Mouse (Mus musculus) urinary bladder, postnatal 4 days (tissue): ENCODE results near the gene Tmprss6.
A peak's percentile ranks its signal among the peaks of the same experiment; 100 is the strongest.

Experiments used
- DNase-seq, 2 experiments: peaks; one replicate each; pipeline ENCODE4 v3.0.0; 2021 to 2022; ENCODE audit warnings: low spot score in 2 of 2

Tmprss6 gene

DNA sequence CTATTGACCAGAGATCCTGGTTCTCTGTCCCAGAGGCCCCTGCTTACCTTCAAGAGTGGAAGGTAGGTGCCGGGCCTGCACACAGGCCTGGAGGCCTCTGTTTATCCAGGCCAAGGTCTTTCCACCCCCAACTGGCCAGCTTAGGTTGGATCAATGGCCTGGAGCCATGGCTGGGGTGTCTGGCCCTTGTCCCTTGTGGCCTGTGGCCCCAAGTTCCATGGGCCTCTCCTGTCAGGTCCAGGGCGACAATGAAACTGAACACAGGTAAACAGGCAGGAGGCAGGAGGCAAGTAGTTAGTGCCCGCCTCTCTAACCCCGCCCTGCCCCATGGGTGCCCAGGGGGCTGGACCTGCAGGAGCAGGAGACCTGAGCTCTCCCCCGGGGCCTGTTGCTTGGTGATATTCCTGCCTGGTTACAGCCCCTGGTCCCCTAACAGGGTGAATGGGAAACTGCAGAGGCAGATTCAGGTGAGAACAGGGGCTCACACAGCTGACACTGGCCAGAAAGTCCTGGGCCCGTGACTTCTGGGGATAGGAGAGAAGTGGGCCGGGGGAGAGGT is at the start of gene Tmprss6:
Tmprss6 (minus strand) TSS at position 256 of the 559 bp plus-strand sequence.
- no peak for DNase-seq

DNA sequence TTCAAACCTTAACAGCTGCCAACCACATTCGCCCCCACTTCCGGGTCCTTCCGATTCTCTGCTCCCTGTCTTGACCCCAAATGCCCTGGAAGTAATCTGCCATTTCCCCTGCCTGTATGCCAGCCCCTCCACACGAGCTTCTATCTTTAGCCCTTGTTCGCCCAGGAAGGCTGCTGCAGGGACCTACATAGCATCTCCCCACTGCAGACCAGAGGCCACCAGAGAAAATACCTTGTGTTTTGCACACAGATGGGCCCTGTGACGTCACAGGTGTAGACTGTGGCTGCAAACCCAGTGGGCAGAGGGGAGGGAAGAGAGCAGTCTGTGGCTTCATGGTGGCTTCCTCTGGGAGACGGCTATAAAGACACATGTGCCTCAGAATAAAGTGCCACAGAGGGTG is 49.8 kb upstream of the Tmprss6 start:
- no peak for DNase-seq

DNA sequence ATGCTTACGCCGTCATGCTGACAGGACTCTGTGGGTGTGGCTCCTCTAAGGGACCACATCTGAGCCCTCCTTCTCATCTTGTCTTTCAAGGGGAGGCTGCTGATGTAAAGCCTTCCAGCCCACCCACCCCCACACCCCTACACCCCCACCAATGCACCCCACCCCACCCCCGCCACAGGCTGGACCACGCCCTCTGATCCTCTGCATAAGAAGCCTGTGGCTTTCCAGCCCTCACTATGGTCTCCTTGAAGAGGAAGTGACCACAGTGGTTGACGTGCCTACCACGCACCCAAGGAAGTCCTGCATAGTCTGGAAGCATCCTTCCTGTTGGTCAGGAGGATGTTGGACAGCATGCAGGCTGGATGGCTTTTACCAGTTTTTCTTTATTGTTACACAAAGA is 47.3 kb upstream of the Tmprss6 start:
- DNase-seq: no peak

DNA sequence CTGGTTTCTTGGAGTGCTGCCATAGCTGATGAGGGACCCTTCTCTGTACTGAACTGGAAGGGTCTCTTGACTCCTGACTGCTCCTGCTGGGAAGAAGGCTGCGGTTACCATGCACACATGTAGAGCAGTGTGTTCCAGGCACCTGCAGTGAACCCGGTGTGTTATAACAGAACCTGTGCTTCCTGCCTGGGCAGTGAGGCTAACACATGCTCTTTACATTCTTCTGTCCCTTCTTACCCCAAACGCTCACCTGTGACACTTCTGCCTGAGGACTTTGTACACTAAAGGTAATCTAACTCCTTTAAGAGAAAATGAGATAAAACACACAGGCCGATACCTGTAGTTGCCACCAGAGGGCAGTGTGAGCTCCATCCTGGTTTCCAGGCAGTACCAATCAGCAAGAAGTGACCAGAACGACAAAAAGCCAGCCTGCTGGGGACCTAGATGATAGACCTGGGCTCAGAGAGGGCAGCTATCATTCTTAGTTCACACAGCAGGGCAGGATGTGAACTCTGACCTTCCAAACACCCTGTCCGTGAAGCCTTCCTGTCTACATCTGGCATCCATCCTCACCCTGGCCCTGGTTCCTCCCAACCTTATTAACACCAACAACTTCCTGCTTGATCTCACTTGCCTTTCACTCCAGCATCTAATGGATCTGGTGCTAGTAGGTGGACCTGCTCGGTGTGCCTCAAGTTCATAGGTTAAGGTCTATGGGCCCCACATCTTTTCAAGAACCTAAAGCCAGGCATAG is 46.1 kb upstream of the Tmprss6 start:
- DNase-seq: peak; percentile 41 to 78

DNA sequence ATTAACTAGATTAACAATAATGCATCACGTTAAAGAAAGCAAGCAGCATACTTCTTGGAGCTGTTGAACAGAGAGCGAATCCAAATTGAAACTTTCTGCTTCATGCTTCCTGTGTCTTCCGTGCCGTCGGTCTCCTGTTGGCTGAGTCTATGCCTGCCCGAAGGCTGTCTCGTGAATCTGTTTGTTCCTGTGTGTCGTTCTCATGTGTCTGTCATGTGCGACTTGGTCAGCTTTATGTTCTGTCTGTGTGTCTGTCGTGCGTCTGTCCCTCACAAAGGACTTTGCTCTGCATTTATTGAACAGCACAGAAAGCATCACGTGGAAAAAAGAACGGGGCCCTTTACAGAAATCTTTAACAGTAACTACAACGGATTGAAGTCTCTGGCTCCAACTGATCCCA is 44.6 kb upstream of the Tmprss6 start:
- no peak for DNase-seq

DNA sequence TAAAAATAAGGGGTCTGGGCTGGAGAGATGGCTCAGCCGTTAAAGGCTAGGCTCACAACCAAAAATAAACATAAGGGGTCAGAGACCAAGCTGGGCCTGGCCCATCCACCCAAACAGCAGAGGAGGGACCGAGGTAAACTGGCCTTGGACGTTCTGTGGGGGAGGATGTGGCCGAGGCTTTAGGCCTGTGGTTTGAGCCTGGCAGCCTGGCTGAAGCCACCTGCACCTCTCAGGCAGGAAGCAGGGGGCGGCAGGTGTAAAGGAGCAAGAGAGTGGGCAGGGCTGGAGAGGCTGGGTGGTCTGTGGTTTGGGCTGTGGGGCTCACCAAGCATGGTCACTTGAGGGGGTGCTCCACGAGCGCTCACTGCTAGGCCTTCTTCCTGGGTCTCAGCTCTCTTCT is 43.5 kb upstream of the Tmprss6 start:
- no peak for DNase-seq

DNA sequence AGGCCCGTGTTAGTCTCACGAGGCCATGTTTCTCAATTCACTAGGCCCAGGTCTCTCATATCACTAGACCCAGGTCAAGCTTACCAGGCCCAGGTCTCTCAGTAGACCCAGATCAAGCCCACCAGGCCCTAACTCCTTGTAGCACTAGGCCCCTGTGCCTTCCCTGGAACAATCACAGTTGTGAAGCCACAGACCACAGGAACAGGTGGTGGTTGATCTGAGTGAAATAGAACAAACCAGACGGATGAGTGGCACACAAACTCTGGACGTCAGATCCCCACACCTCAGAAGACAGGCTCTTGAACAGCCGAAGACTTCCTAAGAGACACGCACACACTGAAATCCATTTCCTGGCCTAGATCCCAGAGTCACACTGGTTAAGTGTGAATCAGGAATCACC is 42.3 kb upstream of the Tmprss6 start:
- DNase-seq: no peak

DNA sequence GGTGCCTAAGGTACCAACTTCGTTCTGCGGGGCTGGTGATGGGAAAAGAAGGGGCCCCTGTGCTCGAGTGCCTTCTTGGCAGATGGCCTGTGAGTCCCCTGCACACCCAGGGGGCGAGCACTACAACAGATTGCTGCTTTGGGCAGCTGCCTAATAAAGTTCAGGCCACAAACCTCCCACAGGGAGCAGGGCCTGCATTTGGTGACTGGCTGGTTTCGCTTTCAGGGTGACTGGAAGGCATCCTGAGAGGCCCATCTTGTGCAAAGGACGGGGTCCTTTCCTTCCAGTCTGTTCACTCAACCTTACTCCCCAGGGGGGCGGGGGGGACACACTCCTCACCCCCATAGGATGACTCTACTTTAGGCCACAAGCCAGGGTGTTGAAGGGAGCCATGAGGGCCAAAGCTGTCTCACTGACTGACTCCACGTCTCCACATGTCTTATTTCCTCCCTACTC is 41.7 kb upstream of the Tmprss6 start:
- DNase-seq: no peak

DNA sequence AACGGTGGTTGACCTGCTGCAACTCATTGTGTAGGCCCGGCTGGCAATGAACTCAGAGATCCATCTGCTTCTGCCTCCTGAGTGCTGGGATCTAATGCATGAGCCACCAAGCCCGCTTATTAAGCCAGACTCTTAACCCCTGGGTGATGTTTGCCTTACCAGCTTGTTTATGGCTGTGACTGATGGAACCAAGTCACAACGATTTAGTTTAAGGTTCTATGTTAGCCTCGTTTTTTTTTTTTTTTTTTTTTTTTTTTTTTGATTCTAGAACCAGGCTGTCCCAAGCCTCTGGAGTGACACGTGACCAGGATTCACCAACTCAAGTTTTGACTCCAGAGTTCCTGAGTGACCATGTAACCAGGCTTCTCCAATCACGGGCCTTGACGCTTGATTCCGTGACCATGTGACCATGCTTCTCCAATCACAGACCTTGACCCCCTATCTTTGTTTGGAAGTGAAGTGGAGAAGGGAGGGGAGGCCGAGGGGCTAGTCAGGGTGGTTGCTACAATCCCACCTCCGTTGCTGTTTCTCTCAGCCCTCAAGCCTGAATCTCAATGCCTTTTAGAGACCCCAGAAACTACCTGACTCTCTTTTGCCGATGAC is 41.0 kb upstream of the Tmprss6 start:
- DNase-seq: no peak

DNA sequence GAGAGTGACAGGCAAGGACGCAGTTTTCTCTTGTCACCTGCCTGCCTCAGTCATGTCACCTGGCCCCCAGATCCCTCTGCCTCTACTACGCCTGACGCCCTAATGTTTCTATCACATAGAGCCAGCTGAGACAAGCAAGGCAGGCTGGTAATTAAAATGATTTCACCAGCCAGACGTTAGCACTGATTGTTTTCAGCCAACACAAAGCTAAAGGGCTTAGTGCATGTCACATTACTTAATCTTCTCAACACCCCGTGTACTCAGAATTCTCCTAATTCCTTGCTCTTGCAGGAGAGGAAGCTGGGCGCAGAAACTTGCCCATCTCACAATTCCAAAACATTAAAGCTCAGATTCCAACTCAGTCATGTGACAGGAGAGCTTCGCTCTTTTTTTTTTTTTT is 40.0 kb upstream of the Tmprss6 start:
- DNase-seq: no peak

DNA sequence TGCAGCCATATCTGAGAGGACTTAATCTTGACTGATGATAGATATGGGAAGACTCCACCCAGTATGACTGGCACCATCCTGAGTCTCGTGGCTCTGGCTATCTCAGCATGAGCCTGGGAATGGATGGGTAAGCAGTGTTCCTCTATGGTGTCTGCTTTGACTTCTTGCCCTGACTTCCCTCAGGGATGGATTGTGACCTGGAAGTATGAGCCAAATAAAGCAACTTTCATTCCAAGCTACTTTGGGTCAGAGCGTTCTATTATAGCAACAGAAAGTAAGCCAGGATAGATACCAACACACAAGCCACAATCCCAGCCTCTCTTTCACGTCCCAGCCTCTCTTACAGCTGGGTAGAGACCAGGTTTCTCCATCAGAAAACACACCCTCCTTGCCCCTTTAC is 37.1 kb upstream of the Tmprss6 start:
- DNase-seq: no peak

DNA sequence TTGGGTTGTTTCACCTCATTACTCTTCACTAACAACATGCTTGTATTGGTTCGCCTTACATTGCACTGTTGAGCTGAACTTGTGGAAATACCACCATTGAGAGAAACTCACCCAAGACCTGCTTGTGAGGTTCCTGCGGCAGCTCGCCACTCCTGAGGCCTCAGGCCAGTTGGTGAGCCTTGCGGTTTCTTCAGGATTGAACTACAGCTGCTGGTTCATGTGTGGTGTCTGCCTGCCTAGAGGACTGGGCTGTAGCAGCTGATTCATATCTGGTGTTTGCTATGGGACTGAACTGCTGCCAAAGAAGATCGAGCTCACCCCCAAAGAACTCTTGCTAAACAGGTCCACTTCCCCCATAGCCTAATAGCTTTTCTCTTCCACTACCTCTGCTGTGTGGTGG is 36.4 kb upstream of the Tmprss6 start:
- no peak for DNase-seq

DNA sequence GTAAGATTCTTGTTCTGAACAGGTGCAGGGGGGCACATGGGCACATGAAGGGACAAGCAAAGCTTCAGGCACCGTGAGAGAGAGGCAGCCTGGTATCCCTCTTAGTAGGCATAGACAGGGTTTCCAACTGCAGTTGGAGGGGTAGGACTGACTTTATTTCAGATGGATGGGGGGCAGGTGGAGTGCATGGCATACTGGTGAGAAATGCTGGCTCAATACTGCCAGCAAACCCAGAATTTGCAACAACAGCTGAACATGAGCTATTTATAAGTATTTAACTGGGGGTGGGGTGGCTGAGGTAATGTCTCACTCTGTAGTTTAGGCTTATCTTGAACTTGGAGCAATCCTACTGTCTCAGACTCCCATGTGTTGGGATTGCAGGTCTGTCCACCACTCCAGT is 35.6 kb upstream of the Tmprss6 start:
- DNase-seq: no peak

DNA sequence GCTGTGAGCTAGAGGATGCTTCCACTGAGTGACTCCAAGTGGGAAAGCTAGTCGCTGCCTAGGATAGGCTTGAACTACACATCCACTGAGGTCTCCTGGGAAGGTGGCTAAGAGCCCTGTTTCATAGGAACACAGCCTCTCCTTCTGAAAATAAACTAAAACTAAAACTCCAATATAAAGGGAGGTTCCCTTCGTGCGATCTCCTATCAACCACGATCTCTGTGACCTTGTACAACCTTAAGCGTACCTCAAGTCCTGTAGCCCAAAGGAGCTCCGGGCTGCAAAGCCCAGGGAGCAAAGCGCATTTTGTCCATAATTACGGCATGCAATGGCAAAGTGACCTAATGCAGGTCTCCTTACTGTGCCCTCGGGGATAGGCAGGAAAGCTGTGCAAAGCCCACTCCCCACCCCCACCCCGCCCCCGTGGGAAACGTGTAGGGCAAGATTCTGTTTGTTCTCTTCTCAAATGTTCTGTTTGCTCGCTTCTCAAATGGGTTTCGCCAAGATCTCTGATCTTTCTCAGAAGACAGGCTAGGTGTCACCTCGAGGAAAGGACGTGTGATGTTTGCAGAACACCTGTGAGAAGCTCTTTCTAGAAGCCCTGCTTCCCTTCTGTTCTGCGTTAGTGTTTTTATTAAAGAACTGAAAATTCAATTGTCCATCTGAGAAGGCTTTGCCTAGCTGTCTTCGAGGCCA is 34.2 kb upstream of the Tmprss6 start:
- DNase-seq: no peak

DNA sequence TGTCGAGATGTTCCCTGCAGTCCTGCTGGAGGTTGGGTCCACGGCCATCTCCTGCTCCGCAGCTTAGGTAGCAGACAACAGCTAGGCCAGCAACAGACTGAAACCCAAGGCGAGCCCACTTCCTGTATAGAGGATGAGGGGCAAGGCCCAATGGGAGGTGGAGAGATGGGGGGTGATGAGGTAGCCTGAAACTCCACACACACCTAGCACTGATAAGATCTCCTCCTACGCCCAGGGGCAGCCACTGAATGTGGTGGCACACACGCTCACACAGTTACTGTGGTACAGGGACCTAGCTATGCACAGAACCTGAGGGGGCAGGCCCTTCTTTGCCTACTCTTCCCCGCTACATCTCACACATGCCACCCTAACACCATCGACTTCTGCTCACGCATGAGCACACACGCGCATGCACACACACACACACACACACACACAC is 26.6 kb upstream of the Tmprss6 start, which contains the start of gene Il2rb:
Il2rb (minus strand) TSS at position 304 of the 439 bp plus-strand sequence.
- no peak for DNase-seq

DNA sequence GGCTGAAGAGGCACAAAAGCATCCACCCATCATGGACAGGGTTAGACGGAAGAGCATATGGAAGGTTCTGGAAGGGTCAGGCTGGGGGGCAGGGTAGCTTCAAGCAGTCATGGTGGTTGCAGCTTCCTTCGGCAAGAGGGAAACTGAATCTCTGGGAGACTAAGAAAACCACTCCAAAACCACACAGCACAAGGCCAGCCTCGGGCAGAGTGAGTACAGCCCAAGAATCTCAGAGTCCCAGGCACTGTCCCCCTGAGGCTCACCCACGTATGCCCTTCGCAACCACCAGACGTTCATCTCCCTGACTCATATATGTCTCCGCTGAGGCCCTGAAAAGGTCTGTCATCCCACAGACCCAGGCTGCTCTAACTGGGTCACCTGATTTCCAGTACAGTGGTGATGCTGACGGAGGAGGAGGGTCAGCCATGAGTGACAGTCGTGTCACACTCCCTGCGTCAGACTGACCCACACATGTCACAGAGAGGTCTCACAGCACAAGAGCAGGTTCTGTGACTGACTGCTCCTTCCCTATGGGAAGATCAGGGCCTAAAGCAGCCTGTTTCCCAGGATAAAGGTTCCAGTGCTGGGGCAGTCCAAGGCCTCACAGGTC is 25.1 kb upstream of the Tmprss6 start:
- DNase-seq: no peak

DNA sequence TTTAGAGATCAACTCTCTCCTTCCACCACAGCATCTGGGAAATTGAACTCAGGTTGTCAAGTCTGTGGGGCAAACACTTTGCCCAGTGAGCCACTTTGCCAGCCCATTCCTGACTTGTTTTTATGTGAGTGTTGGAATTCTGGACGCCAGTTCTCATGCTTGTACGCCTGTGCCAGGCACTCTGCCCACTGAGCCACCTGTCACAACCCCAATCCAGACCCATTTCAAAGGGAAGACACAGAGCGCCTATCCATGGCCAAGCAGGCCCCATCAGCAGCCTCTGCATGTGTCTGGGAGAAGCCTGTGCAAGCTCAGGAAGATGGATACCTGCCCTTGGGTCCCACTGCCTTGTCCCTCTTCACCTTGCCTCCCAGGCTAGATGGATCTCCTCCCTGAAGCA is 22.9 kb upstream of the Tmprss6 start:
- DNase-seq: no peak

DNA sequence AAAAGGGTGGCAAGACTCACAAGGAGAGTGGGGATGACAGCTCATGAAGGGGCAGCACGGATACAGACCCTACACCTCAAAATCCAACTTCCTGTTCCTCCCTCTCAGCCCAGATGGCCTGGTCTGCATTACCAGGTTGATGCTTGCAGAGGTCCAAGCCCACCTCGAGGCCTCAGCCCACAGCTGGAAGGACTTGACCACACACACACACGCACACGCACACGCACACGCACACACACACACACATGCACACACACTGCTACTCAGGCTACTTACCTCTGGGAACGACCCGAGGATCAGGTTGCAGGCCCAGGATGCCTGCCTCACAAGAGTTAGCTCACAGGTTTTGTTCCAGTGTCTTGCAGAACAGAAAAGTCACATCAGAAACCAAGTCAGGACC is 21.5 kb upstream of the Tmprss6 start:
- no peak for DNase-seq

DNA sequence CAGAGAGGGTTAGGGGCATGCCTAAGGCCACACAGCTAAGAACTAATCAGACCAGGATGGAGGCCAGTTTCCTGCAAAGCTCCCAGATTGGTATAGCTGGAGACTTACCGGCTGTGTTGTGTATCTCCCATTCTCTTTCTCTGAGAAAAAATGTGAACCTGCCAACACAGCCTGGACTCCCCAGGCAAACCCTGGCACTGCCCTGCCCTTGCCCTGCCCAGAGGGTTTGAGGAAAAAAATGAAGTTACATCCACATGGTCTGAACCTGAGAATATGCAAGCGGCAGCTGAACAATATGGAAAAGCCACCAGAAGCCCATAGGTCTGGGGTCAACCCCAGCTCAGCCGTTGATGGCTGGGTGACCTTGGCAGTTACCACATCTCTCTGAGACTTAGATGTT is 20.8 kb upstream of the Tmprss6 start:
- DNase-seq: no peak

DNA sequence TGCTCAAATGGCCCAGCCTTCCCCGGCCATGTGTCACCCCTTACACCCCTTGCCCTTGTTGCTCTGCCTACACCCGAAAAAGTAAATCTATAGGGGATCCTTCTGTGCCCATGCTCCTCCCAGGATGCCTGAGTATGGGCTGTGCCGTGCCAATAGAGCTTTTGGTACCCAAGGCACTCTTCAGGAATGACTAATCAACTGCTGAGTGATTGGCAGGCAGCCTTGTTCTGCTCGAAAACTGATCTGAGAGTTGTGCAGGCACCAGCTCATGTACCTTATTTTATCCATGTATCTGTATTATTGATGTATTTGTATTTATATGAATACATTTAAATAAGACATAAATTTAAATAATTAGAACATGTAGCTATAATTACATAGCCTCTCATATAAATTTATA is 18.6 kb upstream of the Tmprss6 start:
- DNase-seq: no peak

DNA sequence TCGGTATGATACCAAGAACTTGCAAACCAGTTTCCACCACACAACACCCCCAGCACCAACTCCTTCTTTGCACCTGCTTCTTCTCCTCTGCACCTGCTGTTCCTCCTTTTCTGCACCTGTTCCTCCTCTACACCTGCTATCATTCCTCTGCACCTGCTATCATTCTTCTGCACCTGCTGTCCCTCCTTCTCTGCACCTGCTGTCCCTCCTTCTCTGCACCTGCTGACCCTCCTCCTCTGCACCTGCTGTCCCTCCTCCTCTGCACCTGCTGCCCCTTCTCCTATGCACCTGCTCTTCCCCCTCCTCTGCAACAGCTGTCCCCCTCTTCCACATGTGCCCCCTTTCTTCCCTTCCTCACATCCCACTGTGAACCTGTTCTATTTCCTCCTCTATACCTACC is 18.1 kb upstream of the Tmprss6 start:
- DNase-seq: no peak

DNA sequence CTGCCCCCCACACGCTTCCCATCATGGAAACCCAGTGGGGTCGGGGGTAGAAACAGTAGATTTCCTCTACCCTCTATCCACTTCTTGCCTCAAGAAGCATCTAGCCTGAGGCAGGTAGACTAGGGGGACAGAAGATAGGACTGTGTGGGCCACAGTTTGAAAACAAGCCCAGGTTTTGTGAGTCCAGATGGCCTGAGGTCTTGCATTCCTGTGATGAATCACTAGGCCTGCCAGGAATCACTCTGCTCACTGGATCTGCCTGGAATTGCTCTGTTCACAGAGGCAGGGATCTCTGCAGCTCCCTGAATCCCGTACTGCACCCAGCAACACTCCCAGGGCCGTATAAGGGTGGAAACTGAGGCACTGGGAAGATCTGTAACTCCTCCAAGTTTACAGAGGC is 14.9 kb upstream of the Tmprss6 start:
- no peak for DNase-seq
